Mouse (Mus musculus) midbrain, postnatal 0 days (tissue): Measurements from ENCODE around the gene Zfp219. TPM values are rescaled to one million over a fixed set of nuclear protein-coding genes. Genes with fewer than 3 reads are reported as not detected.
A peak's percentile ranks its signal among the peaks of the same experiment; 100 is the strongest.

ENCODE experiments used
- ATAC-seq: fragments of 200-750 bp; cut with Nextera tagmentation; 2 replicates; pipeline ENCODE4 v1.8.0; 2017; ENCODE audit warnings: moderate number of reproducible peaks, mild to moderate bottlenecking, moderate TSS enrichment, moderate library complexity; ENCODE audit not compliant: low FRiP score
- DNase-seq: peaks from one replicate; pipeline ENCODE4 v3.0.0-alpha.2; 2015; ENCODE audit warnings: low spot score
- H3K27ac ChIP-seq: fragments of 300-500 bp; sonication (generic); 2 replicates; pipeline ENCODE4 v1.5.1; 2014; ENCODE audit warnings: low read depth, mild to moderate bottlenecking, low read length, mixed read lengths
- H3K27me3 ChIP-seq: fragments of 300-500 bp; sonication (generic); 2 replicates; pipeline ENCODE4 v1.6.1; 2014; ENCODE audit warnings: low read length, control low read depth, mixed read lengths; ENCODE audit not compliant: insufficient read depth
- H3K36me3 ChIP-seq: fragments of 300-500 bp; sonication (generic); 2 replicates; pipeline ENCODE4 v1.6.1; 2014; ENCODE audit warnings: low read length, control low read depth, mixed read lengths; ENCODE audit not compliant: insufficient read depth
- H3K4me1 ChIP-seq: fragments of 300-500 bp; sonication (generic); 2 replicates; pipeline ENCODE4 v1.6.1; 2014; ENCODE audit warnings: mild to moderate bottlenecking, control low read depth, antibody characterized with exemption, low read length, mixed read lengths; ENCODE audit not compliant: insufficient read depth
- H3K4me2 ChIP-seq: fragments of 300-500 bp; sonication (generic); 2 replicates; pipeline ENCODE4 v1.6.1; 2014; ENCODE audit warnings: low read depth, mild to moderate bottlenecking, low read length, mixed read lengths; ENCODE audit not compliant: poor library complexity, severe bottlenecking
- H3K4me3 ChIP-seq: fragments of 300-500 bp; sonication (generic); 2 replicates; pipeline ENCODE4 v1.5.1; 2014; ENCODE audit warnings: low read depth, mild to moderate bottlenecking, low read length, moderate library complexity
- H3K9ac ChIP-seq: fragments of 300-500 bp; sonication (generic); replicated peaks from 2 replicates; pipeline ENCODE4 v1.6.1; 2014; ENCODE audit warnings: mild to moderate bottlenecking, low read length, moderate library complexity, mixed read lengths; ENCODE audit not compliant: poor library complexity, severe bottlenecking
- H3K9me3 ChIP-seq: fragments of 300-500 bp; sonication (generic); 2 replicates; pipeline ENCODE4 v1.6.1; 2016; ENCODE audit warnings: low read length, control low read depth
- CTCF ChIP-seq: IDR thresholded peaks from 2 replicates; pipeline ENCODE4 v1.5.1; 2016; ENCODE audit warnings: antibody characterized with exemption, mild to moderate bottlenecking
- WGBS: fragments of 180-500 bp; shearing (Covaris S2); extraction: QIAGEN DNeasy Blood & Tissue Kit; methylation state at CpG from one replicate; pipeline ENCODE4 v1.1.7; 2014; 5-methylcytosine and 5-hydroxymethylcytosine counted together
- polyA plus RNA-seq: library from polyadenylated mRNA; unstranded; fragments of >200 nt; fragmentation: Nextera tagmentation; extraction: Ambion mirVana; gene quantifications from 2 replicates; pipeline ENCODE4 v1.2.1, GENCODE M21; 2015
- total RNA-seq: library from RNA; depleted of rRNA; stranded (reverse); fragments of >200 nt; gene quantifications from 2 replicates; pipeline ENCODE4 v1.2.3, GENCODE M21; 2014

The Zfp219 gene
- total and polyA plus RNA-seq, 2 experiments from 2014 or later: 23.5 to 65.5 TPM

- DNase-seq: peak; percentile 91
- WGBS: 47% methylated on average over 38 of the region's 38 CpGs
- H3K36me3 ChIP-seq: peaks cover 36% of the 10 kb centered on the region; the same call in 1 of the 2 replicates
Measured at GRCm38 (mm10) chr14:52008321-52009203, 12.0 kb downstream of the Zfp219 start.

DNA sequence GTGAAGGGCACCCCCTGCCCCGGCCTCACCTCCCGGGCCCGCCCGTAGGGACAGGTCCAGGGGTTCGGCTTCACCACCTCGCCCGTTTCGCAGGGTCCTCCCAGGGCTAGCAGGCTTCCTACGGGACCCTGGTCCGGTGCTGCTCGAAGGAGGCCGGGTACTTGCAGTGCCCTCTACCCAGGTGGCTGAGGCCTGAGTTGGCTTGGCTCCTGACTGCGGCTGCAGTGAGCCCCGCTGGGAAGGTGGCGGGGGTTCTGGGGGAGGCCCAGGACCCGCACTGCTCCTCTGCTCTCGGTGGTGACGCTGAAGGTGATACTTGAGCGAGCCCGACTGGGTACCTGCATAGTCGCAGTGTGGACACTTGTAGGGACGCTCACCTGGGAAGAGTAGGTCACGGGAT, 13.8 kb downstream of the Zfp219 start:
- DNase-seq (no peak), ATAC-seq (no peak)
- Histone ChIP-seq H3K27me3 (no peaks in the 10 kb centered on the region), H3K4me2 (no peak overlapping the region), H3K4me3 (no peak overlapping the region), H3K27ac (no peak overlapping the region), H3K9me3 (no peaks in the 10 kb centered on the region), H3K36me3 (peaks cover 46% of the 10 kb centered on the region; the same call in 1 of the 2 replicates), H3K9ac (no peak overlapping the region), H3K4me1 (peaks cover 37% of the 10 kb centered on the region)
- WGBS: 93% methylated on average over 21 of the region's 23 CpGs
- TF ChIP-seq CTCF: no peak

More at GRCm38 (mm10) chr14:52008321-52009203, 12.0 kb downstream of the Zfp219 start:
- no peaks in the 10 kb centered on the region for H3K9me3 ChIP-seq
- H3K4me1 ChIP-seq: peaks cover 33% of the 10 kb centered on the region
- peak; percentile 99 for TF ChIP-seq CTCF
- H3K9ac ChIP-seq: peak overlapping the region; percentile 42; the same call in 1 of the 2 replicates
- H3K4me3 ChIP-seq: peak overlapping the region; percentile 15; the same call in 1 of the 2 replicates
- peak overlapping the region; percentile 54 for H3K4me2 ChIP-seq
- peak; percentile 56 for ATAC-seq
- no peaks in the 10 kb centered on the region for H3K27me3 ChIP-seq
- H3K27ac ChIP-seq: peak overlapping the region; percentile 69

DNA sequence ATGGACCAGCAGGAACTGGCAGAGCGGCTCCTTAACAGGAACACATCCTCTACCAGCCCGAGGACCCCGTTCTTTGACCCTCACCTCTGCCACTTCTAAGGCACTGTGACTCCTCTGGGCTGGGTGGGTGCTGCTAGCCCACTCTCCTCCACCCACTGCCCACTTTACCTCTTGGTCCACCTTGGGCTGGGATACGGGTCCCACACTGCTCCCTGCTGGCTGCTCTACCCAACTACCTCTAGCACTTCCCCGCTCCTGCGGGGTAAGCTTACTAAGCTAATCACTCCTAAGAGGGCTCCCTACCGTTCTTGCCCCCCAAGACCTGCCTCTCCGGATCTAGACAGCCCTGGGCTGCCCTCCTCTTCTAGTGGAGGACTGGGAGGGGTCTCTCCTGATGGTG, 14.3 kb downstream of the Zfp219 start:
- DNase-seq (no peak), ATAC-seq (no peak)
- TF ChIP-seq CTCF: peak; percentile 56
- Histone ChIP-seq H3K27ac (peak overlapping the region; percentile 1; the same call in 1 of the 2 replicates), H3K4me3 (no peak overlapping the region), H3K9me3 (no peaks in the 10 kb centered on the region), H3K36me3 (peaks cover 46% of the 10 kb centered on the region; the same call in 1 of the 2 replicates), H3K27me3 (no peaks in the 10 kb centered on the region), H3K4me2 (no peak overlapping the region), H3K9ac (no peak overlapping the region), H3K4me1 (peaks cover 32% of the 10 kb centered on the region)
- 60% methylated on average over 8 of the region's 8 CpGs for WGBS

- Histone ChIP-seq H3K27ac (peak overlapping the region; percentile 91), H3K4me3 (no peak overlapping the region), H3K4me1 (peaks cover 29% of the 10 kb centered on the region), H3K9ac (0 out of 2 replicates have a peak overlapping the region, but pooled peaks have one; percentile 44), H3K9me3 (no peaks in the 10 kb centered on the region), H3K4me2 (no peak overlapping the region), H3K36me3 (peaks cover 51% of the 10 kb centered on the region), H3K27me3 (no peaks in the 10 kb centered on the region)
- TF ChIP-seq CTCF: no peak
- ATAC-seq: no peak
- DNase-seq: no peak
- WGBS: 69% methylated on average over 6 of the region's 6 CpGs
Measured at GRCm38 (mm10) chr14:52005616-52006015, 14.9 kb downstream of the Zfp219 start.

DNA sequence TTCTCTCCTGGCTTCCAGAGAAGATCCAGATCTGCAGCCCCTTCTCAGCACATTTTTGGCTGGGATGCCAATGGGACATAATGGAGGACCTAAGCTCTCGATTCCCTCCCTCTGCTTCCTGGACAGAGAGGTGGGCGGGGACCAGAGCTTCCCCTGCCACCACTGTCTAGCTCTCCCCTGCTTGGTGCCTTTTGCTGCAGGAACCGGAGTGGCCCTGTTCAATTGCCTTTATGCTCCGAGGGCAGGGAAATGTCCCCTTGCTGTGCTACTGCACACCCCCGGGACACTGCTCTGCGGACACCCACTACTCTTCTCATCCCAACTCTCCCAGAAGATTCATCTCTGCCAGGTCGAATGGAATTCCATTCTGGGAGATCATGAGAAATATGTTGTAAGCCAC, 15.4 kb downstream of the Zfp219 start:
- peak overlapping the region; percentile 44; the same call in 1 of the 2 replicates for H3K9ac ChIP-seq
- no peaks in the 10 kb centered on the region for H3K9me3 ChIP-seq
- H3K4me1 ChIP-seq: peaks cover 26% of the 10 kb centered on the region
- peak overlapping the region; percentile 91 for H3K27ac ChIP-seq
- WGBS: 51% methylated on average over 7 of the region's 7 CpGs
- peaks cover 53% of the 10 kb centered on the region for H3K36me3 ChIP-seq
- H3K4me2 ChIP-seq: no peak overlapping the region
- DNase-seq (no peak), ATAC-seq (no peak)
- no peak for TF ChIP-seq CTCF
- no peak overlapping the region for H3K4me3 ChIP-seq
- no peaks in the 10 kb centered on the region for H3K27me3 ChIP-seq

- H3K4me1 ChIP-seq: peaks cover 21% of the 10 kb centered on the region
- TF ChIP-seq CTCF: peak; percentile 29; the same call in 1 of the 2 replicates
- peak overlapping the region; percentile 94 for H3K27ac ChIP-seq
- peak overlapping the region; percentile 52 for H3K4me2 ChIP-seq
- WGBS: 2% methylated on average over 16 of the region's 16 CpGs
- peak overlapping the region; percentile 22 for H3K4me3 ChIP-seq
- DNase-seq (peak; percentile 97), ATAC-seq (peak; percentile 85)
- H3K36me3 ChIP-seq: peaks cover 55% of the 10 kb centered on the region
- H3K9ac ChIP-seq: peak overlapping the region; percentile 57
- H3K9me3 ChIP-seq: no peaks in the 10 kb centered on the region
- no peaks in the 10 kb centered on the region for H3K27me3 ChIP-seq
Measured at GRCm38 (mm10) chr14:52003981-52004495, 16.5 kb downstream of the Zfp219 start.
